Mouse (Mus musculus): ENCODE results near the gene Gm9195. TPM values are rescaled to one million over a fixed set of nuclear protein-coding genes. Genes with fewer than 3 reads are reported as not detected.

Gene Gm9195
- total and polyA plus RNA-seq, 2 experiments from 2014 or later = not detected

DNA sequence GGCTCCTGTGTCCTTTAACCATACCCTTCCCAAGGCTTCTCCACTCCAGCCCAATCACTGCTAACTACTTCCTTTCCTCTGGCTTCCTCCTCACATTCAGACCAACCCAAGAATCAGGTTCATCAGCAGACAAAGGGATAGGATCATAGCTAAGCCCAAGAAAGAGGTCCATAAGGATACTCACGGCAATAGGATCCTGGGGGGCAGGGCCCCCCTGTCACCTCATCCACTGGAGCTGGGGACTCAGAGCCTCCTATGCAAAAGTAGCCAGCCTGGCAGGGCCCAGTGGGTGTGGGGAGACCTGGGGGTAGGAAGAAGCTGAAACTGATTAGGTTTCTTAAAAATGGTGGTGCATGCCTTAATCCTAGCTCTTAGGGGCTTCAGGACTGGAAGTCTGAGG is 17.1 kb downstream of the Gm9195 start:
- Histone ChIP-seq H3K36me3 (ENCODE audit: insufficient read depth) (no peaks in the 10 kb centered on the region), H3K9me3 (ENCODE audit: low read length) (no peaks in the 10 kb centered on the region), H3K4me3 (ENCODE audit: low read depth, low read length) (no peak overlapping the region), H3K4me2 (ENCODE audit: low read depth) (no peak overlapping the region), H3K27me3 (ENCODE audit: insufficient read depth, low read length) (no peaks in the 10 kb centered on the region), H3K4me1 (ENCODE audit: insufficient read depth) (no peaks in the 10 kb centered on the region), H3K9ac (no peak overlapping the region), H3K27ac (ENCODE audit: low read depth, low read length) (no peak overlapping the region)
- TF ChIP-seq CTCF (IDR thresholded peaks at IDR 0.05; ENCODE audit: low read depth) = no peak
- DNase-seq (no peak), ATAC-seq (no peak)
- 91% methylated on average over 1 of the region's 1 CpGs for WGBS

DNA sequence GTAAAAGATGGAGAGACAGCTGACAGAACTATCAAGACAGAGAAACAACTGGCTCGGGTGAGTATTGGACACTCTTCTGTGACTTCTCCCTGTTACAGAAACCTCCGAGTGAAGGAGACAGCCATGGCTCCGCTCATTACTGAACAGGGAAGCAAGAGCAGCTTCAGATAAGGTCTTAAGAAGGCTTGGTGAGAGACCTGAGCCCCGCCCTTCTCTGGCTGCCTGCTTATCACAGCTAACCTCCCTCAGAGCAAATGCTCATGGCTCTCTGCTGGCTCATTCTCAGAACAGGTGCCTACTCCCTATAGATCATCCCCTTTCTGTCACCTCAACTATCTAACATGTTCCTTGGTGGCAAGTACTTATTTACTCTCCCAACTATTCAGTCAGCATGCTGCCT is 23.2 kb downstream of the Gm9195 start:
- no peak for DNase-seq
- TF ChIP-seq CTCF (IDR thresholded peaks at IDR 0.05; ENCODE audit: low read depth) = no peak
- Histone ChIP-seq H3K27me3 (ENCODE audit: insufficient read depth, low read length) (no peaks in the 10 kb centered on the region), H3K9ac (no peak overlapping the region), H3K36me3 (ENCODE audit: insufficient read depth) (no peaks in the 10 kb centered on the region), H3K4me3 (ENCODE audit: low read depth, low read length) (no peak overlapping the region), H3K9me3 (ENCODE audit: low read length) (no peaks in the 10 kb centered on the region), H3K4me1 (ENCODE audit: insufficient read depth) (no peaks in the 10 kb centered on the region), H3K4me2 (ENCODE audit: low read depth) (no peak overlapping the region), H3K27ac (ENCODE audit: low read depth, low read length) (no peak overlapping the region)
- no peak for ATAC-seq
- WGBS = 82% methylated on average over 4 of the region's 4 CpGs

- Histone ChIP-seq H3K9me3 (ENCODE audit: low read length) (no peaks in the 10 kb centered on the region), H3K9ac (no peak overlapping the region), H3K27me3 (ENCODE audit: insufficient read depth, low read length) (no peaks in the 10 kb centered on the region), H3K4me3 (ENCODE audit: low read depth, low read length) (no peak overlapping the region), H3K4me1 (ENCODE audit: insufficient read depth) (no peaks in the 10 kb centered on the region), H3K4me2 (ENCODE audit: low read depth) (no peak overlapping the region), H3K27ac (ENCODE audit: low read depth, low read length) (no peak overlapping the region), H3K36me3 (ENCODE audit: insufficient read depth) (no peaks in the 10 kb centered on the region)
- no peak for TF ChIP-seq CTCF (IDR thresholded peaks at IDR 0.05; ENCODE audit: low read depth)
- no peak for DNase-seq
- WGBS = 96% methylated on average over 3 of the region's 3 CpGs
- ATAC-seq = no peak
Observed at GRCm38 (mm10) chr14:72466384-72466783, 25.3 kb downstream of the Gm9195 start.

DNA sequence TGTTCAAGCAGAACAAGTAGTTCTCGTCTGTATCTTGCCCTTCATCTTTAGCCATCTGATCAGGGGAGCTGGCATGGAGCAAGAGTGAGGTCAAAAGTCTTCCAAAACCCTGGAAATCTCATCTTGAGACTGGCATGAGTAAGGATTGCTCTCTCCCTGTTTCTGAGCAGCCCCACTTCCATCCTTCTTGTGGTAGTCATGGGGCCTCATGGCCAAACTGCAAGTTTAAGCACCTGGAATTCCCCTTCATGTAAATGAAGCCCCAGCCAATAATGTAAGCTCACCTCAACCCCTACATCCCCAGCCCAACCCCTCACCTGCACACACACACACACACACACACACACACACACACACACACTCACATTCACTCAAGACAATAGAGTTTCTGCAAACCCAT is 30.0 kb downstream of the Gm9195 start:
- H3K36me3 ChIP-seq (ENCODE audit: insufficient read depth) = no peaks in the 10 kb centered on the region
- no peaks in the 10 kb centered on the region for H3K27me3 ChIP-seq (ENCODE audit: insufficient read depth, low read length)
- DNase-seq (no peak), ATAC-seq (no peak)
- H3K9ac ChIP-seq = no peak overlapping the region
- H3K9me3 ChIP-seq (ENCODE audit: low read length) = no peaks in the 10 kb centered on the region
- no peak for TF ChIP-seq CTCF (IDR thresholded peaks at IDR 0.05; ENCODE audit: low read depth)
- no peak overlapping the region for H3K27ac ChIP-seq (ENCODE audit: low read depth, low read length)
- H3K4me1 ChIP-seq (ENCODE audit: insufficient read depth) = no peaks in the 10 kb centered on the region
- WGBS = 84% methylated on average over 1 of the region's 1 CpGs
- no peak overlapping the region for H3K4me3 ChIP-seq (ENCODE audit: low read depth, low read length)
- H3K4me2 ChIP-seq (ENCODE audit: low read depth) = no peak overlapping the region

GRCm38 (mm10) chr14:72460291-72460690 is 31.3 kb downstream of the Gm9195 start:
- no peaks in the 10 kb centered on the region for H3K36me3 ChIP-seq (ENCODE audit: insufficient read depth)
- no peaks in the 10 kb centered on the region for H3K9me3 ChIP-seq (ENCODE audit: low read length)
- TF ChIP-seq CTCF (IDR thresholded peaks at IDR 0.05; ENCODE audit: low read depth) = no peak
- no peak overlapping the region for H3K4me2 ChIP-seq (ENCODE audit: low read depth)
- WGBS = 80% methylated on average over 2 of the region's 2 CpGs
- H3K27me3 ChIP-seq (ENCODE audit: insufficient read depth, low read length) = no peaks in the 10 kb centered on the region
- H3K4me3 ChIP-seq (ENCODE audit: low read depth, low read length) = no peak overlapping the region
- H3K9ac ChIP-seq = no peak overlapping the region
- H3K4me1 ChIP-seq (ENCODE audit: insufficient read depth) = no peaks in the 10 kb centered on the region
- DNase-seq (no peak), ATAC-seq (no peak)
- H3K27ac ChIP-seq (ENCODE audit: low read depth, low read length) = no peak overlapping the region

DNA sequence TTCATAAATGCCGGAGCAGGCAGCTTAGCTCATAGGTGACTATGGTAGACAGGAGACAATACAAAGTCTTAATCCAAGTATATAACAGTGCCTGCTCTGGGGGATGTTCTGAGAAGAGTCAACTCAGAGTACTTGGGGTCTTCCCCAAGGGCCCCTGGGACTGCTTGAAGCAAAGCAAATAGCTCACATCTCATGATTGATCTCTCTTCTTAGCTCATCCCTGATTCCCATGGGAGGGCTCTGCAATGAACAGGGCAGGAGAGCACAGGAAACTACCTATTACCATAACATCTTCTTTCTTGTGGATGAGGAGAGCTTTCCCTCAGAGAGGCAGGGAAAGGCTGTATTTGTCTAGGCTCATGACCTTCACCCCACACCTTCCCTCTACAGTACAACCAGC is 32.7 kb downstream of the Gm9195 start:
- 93% methylated on average over 1 of the region's 1 CpGs for WGBS
- ATAC-seq = no peak

DNA sequence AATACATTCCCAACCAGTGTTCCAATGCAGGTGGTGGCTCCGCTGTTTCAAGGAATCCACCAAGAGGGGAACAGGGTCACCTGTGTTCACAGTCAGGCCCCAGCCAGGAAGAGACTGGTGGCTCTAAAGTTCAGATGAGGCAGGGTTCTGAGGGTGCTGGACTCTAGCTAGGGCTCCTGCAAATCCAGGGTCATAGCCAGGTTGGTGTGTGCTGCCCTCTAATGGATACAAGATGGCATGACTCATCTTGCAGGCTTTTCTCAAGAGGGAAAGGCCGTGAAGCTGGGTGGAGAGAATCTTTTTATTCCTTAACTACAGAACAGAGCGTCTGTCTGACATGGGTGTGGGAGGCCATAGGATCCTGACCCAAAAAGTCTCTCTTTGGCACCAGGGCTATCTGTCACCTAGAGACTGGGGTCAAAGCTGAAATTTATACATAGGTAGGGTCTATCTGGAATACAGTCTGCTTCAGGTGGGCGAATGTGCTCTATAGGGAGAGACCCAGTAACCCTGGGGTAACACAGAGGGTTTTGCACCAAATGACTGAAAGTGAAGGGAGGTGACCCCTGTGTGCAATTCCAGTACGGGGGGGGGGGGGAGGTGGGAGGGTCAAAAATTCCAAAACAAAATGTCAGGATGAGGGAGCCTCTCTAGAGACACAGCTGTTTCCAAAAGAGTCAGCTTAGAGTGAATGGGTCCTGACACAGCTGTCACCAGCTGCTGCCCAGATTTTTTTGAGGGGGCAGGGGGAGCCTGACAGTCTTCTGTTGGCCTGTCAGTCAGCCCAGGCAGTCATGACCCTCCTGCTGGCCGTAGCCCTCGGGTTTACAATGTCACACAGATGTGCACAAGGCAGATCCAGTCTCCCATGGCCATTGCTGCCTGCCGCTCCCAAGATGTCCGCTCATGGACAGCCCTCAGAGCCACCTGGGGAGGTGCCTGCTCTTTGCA is 44.2 kb downstream of the Gm9195 start:
- TF ChIP-seq CTCF (IDR thresholded peaks at IDR 0.05; ENCODE audit: low read depth) = peak; percentile 69
- no peaks in the 10 kb centered on the region for H3K36me3 ChIP-seq (ENCODE audit: insufficient read depth)
- H3K27me3 ChIP-seq (ENCODE audit: insufficient read depth, low read length) = no peaks in the 10 kb centered on the region
- WGBS = 67% methylated on average over 9 of the region's 9 CpGs
- H3K4me3 ChIP-seq (ENCODE audit: low read depth, low read length) = no peak overlapping the region
- DNase-seq (peak; percentile 41), ATAC-seq (peak; percentile 25; the same call in 1 of the 2 replicates)
- H3K9ac ChIP-seq = no peak overlapping the region
- no peak overlapping the region for H3K4me2 ChIP-seq (ENCODE audit: low read depth)
- no peaks in the 10 kb centered on the region for H3K9me3 ChIP-seq (ENCODE audit: low read length)
- no peaks in the 10 kb centered on the region for H3K4me1 ChIP-seq (ENCODE audit: insufficient read depth)
- no peak overlapping the region for H3K27ac ChIP-seq (ENCODE audit: low read depth, low read length)

More for the DNA sequence above, 32.7 kb downstream of the Gm9195 start:
- H3K4me2 ChIP-seq (ENCODE audit: low read depth) = no peak overlapping the region
- no peak overlapping the region for H3K9ac ChIP-seq
- no peak overlapping the region for H3K4me3 ChIP-seq (ENCODE audit: low read depth, low read length)
- H3K9me3 ChIP-seq (ENCODE audit: low read length) = no peaks in the 10 kb centered on the region
- no peaks in the 10 kb centered on the region for H3K36me3 ChIP-seq (ENCODE audit: insufficient read depth)
- DNase-seq = no peak
- H3K27me3 ChIP-seq (ENCODE audit: insufficient read depth, low read length) = no peaks in the 10 kb centered on the region
- H3K4me1 ChIP-seq (ENCODE audit: insufficient read depth) = no peaks in the 10 kb centered on the region
- TF ChIP-seq CTCF (IDR thresholded peaks at IDR 0.05; ENCODE audit: low read depth) = no peak
- H3K27ac ChIP-seq (ENCODE audit: low read depth, low read length) = no peak overlapping the region
